Mouse (Mus musculus): ENCODE data around the gene 9430097D07Rik. TPM values are rescaled to one million over a fixed set of nuclear protein-coding genes. Genes with fewer than 3 reads are reported as not detected.

Gene 9430097D07Rik
- polyA plus RNA-seq (2014; fragmentation: Illumina TruSeq; extraction: RNeasy Lipid Tissue Mini Kit (QIAGEN cat#74804); ENCODE audit: low read depth, low replicate concordance) = not detected

GRCm38 (mm10) chr2:32575586-32576160 is at the start of gene 9430097D07Rik:
TSS of gene 9430097D07Rik (minus strand) at chr2:32575684.

GRCm38 (mm10) chr2:32621517-32621859 is 46.0 kb upstream of the 9430097D07Rik start, which contains the start of gene Ak1:
TSS of gene Ak1 (plus strand) at chr2:32621758.

DNA sequence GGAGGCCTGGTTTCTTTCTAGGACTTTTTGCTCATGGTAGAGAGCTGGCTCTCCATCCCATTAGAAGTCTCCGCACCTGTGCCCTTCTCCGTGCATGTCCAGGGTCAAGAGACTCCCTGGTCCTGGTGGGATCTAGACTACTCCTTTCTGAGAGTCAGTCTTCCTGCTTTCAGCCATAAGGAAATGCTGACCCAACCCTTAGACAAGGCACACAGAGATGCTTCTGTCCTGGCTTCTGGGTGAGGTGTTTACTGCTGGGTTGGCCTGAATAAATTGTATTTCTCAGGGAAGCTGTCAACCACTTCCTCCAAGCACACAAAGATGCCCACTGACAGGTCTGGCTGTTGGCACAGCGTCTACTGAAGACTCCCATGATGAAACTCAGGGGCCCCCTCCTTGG is 23.9 kb upstream of the 9430097D07Rik start, which contains the start of gene St6galnac6:
Gene St6galnac6, plus strand, starts transcription at position 301 of the 400 bp plus-strand sequence.

DNA sequence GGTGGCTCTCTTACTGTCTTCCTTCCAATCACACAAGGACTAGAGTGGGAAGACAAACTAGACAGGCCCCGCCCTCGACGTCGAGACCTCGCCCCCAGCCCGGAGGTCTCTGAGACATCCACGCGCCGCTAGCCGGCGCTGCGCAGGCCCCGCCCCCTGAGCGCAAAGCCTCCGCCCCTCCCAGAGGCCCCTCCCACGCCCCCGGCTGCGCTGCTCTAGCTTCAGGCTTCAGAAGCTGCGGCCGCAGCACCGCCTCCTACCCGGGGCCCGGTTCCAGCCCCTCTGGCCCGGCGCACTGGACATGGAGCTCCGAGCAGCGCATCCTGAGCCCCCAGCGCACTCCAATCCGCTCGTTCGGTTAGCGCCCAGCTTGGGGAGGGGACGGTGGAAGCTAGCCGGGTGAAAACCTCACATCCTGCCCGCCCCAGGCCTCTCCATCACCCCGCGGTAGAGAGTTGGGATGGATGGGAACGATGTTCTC is 11.4 kb upstream of the 9430097D07Rik start, which contains the start of gene St6galnac4:
Gene St6galnac4, plus strand, starts transcription at position 225 of the 481 bp plus-strand sequence.

DNA sequence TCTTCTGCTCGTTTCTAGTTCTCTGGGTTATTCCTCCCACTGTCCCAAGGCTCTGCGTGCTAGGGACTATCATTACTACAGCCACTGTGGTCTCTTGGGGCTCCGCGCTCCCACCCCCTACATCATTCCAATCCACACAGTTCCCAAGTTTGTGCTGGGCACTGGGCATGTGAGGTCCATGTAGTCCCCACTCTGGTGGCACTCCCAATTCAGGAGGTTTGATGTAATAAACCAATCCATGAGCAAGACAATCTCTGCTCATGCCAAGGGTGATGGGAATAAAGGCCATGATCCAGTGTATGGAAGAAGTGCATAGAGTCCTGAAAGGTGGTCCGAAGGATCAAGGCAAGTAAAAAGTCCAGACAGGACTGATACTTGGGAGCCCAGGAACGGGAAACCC is 987 bp downstream of the 9430097D07Rik start, which contains the start of gene Pip5kl1:
Gene Pip5kl1, plus strand, starts transcription at position 301 of the 400 bp plus-strand sequence.

GRCm38 (mm10) chr2:32570698-32571494 is 4.6 kb downstream of the 9430097D07Rik start, which contains the start of gene Dpm2:
TSS of gene Dpm2 (plus strand) at chr2:32570858.

DNA sequence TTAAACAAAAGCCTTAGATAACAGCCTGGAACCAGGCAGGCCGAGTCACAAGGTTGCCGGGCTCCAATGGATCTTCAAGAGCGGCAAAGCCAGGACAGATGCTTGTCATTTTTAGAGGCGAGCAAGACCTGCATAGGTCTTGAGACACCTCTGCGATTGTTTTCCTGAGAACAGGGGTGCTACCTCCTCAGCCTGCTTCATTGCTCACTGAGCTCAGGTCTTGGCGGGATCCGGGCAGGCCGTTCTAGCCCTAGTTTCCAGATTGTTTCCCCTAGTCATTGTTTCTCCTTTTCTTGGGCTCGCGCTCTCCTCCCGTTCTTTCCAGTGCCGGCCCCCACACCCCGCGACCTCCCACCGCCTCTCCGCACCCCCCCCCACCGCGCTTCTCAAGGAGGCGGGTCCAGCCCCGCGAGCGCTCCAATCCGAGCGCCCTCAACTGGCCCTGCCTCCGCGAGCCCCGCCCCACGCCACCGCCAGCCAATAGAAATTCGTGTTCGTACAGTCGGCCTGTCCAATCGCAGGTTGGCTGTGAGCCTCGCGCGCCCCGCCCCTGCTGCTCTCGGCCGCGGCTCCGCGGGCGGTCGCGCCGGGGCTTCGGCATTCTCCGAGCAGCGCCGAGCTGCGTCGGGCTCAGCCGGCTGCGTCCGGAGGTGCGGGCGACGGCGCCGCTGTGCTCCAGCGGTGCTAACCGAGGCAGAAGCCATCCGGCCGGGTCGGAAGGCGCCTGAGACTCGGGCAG is 40.6 kb downstream of the 9430097D07Rik start, which contains the start of gene Fam102a:
Gene Fam102a, plus strand, starts transcription at position 600 of the 739 bp plus-strand sequence.

Other genes with a start within 250 kb of the 9430097D07Rik start
- 53.9 TPM for gene Ciz1, start 223.4 kb downstream of the 9430097D07Rik start, polyA plus RNA-seq (2014; fragmentation: Illumina TruSeq; extraction: RNeasy Lipid Tissue Mini Kit (QIAGEN cat#74804); ENCODE audit: low read depth, low replicate concordance)
- 7.4 TPM for gene Dnm1, start 222.3 kb downstream of the 9430097D07Rik start, polyA plus RNA-seq (2014; fragmentation: Illumina TruSeq; extraction: RNeasy Lipid Tissue Mini Kit (QIAGEN cat#74804); ENCODE audit: low read depth, low replicate concordance)
- 56.1 TPM for gene 1110008P14Rik, start 193.7 kb downstream of the 9430097D07Rik start, polyA plus RNA-seq (2014; fragmentation: Illumina TruSeq; extraction: RNeasy Lipid Tissue Mini Kit (QIAGEN cat#74804); ENCODE audit: low read depth, low replicate concordance)
- 9.4 TPM for gene Lcn2, start 187.4 kb downstream of the 9430097D07Rik start, polyA plus RNA-seq (2014; fragmentation: Illumina TruSeq; extraction: RNeasy Lipid Tissue Mini Kit (QIAGEN cat#74804); ENCODE audit: low read depth, low replicate concordance)
- gene Ptges2, start 179.8 kb downstream of the 9430097D07Rik start, polyA plus RNA-seq (2014; fragmentation: Illumina TruSeq; extraction: RNeasy Lipid Tissue Mini Kit (QIAGEN cat#74804); ENCODE audit: low read depth, low replicate concordance) = 75.8 TPM
- gene Naif1, start 125.2 kb downstream of the 9430097D07Rik start, polyA plus RNA-seq (2014; fragmentation: Illumina TruSeq; extraction: RNeasy Lipid Tissue Mini Kit (QIAGEN cat#74804); ENCODE audit: low read depth, low replicate concordance) = 2.4 TPM
- gene Slc25a25, start 124.2 kb downstream of the 9430097D07Rik start, polyA plus RNA-seq (2014; fragmentation: Illumina TruSeq; extraction: RNeasy Lipid Tissue Mini Kit (QIAGEN cat#74804); ENCODE audit: low read depth, low replicate concordance) = 7.5 TPM
- 7.4 TPM for gene Fam102a, start 40.4 kb downstream of the 9430097D07Rik start, polyA plus RNA-seq (2014; fragmentation: Illumina TruSeq; extraction: RNeasy Lipid Tissue Mini Kit (QIAGEN cat#74804); ENCODE audit: low read depth, low replicate concordance)
- 34.2 TPM for gene Dpm2, start 4.8 kb downstream of the 9430097D07Rik start, polyA plus RNA-seq (2014; fragmentation: Illumina TruSeq; extraction: RNeasy Lipid Tissue Mini Kit (QIAGEN cat#74804); ENCODE audit: low read depth, low replicate concordance)
- gene Pip5kl1, start 887 bp downstream of the 9430097D07Rik start, polyA plus RNA-seq (2014; fragmentation: Illumina TruSeq; extraction: RNeasy Lipid Tissue Mini Kit (QIAGEN cat#74804); ENCODE audit: low read depth, low replicate concordance) = not detected
- gene St6galnac4, start 11.4 kb upstream of the 9430097D07Rik start, polyA plus RNA-seq (2014; fragmentation: Illumina TruSeq; extraction: RNeasy Lipid Tissue Mini Kit (QIAGEN cat#74804); ENCODE audit: low read depth, low replicate concordance) = 19.5 TPM
- gene St6galnac6, start 24.0 kb upstream of the 9430097D07Rik start, polyA plus RNA-seq (2014; fragmentation: Illumina TruSeq; extraction: RNeasy Lipid Tissue Mini Kit (QIAGEN cat#74804); ENCODE audit: low read depth, low replicate concordance) = 110 TPM
- gene Ak1, start 46.1 kb upstream of the 9430097D07Rik start, polyA plus RNA-seq (2014; fragmentation: Illumina TruSeq; extraction: RNeasy Lipid Tissue Mini Kit (QIAGEN cat#74804); ENCODE audit: low read depth, low replicate concordance) = 526 TPM
- 139 TPM for gene Eng, start 70.9 kb upstream of the 9430097D07Rik start, polyA plus RNA-seq (2014; fragmentation: Illumina TruSeq; extraction: RNeasy Lipid Tissue Mini Kit (QIAGEN cat#74804); ENCODE audit: low read depth, low replicate concordance)
- gene Fpgs, start 128.5 kb upstream of the 9430097D07Rik start, polyA plus RNA-seq (2014; fragmentation: Illumina TruSeq; extraction: RNeasy Lipid Tissue Mini Kit (QIAGEN cat#74804); ENCODE audit: low read depth, low replicate concordance) = 11.2 TPM
- gene Cdk9, start 137.4 kb upstream of the 9430097D07Rik start, polyA plus RNA-seq (2014; fragmentation: Illumina TruSeq; extraction: RNeasy Lipid Tissue Mini Kit (QIAGEN cat#74804); ENCODE audit: low read depth, low replicate concordance) = 35.5 TPM
- gene Sh2d3c, start 145.4 kb upstream of the 9430097D07Rik start, polyA plus RNA-seq (2014; fragmentation: Illumina TruSeq; extraction: RNeasy Lipid Tissue Mini Kit (QIAGEN cat#74804); ENCODE audit: low read depth, low replicate concordance) = 17.4 TPM
- gene 6330409D20Rik, start 165.3 kb upstream of the 9430097D07Rik start, polyA plus RNA-seq (2014; fragmentation: Illumina TruSeq; extraction: RNeasy Lipid Tissue Mini Kit (QIAGEN cat#74804); ENCODE audit: low read depth, low replicate concordance) = not detected
- gene Tor2a, start 181.6 kb upstream of the 9430097D07Rik start, polyA plus RNA-seq (2014; fragmentation: Illumina TruSeq; extraction: RNeasy Lipid Tissue Mini Kit (QIAGEN cat#74804); ENCODE audit: low read depth, low replicate concordance) = 15.4 TPM
- gene Ttc16, start 199.9 kb upstream of the 9430097D07Rik start, polyA plus RNA-seq (2014; fragmentation: Illumina TruSeq; extraction: RNeasy Lipid Tissue Mini Kit (QIAGEN cat#74804); ENCODE audit: low read depth, low replicate concordance) = 0.24 TPM
- 3.7 TPM for gene Ptrh1, start 200.1 kb upstream of the 9430097D07Rik start, polyA plus RNA-seq (2014; fragmentation: Illumina TruSeq; extraction: RNeasy Lipid Tissue Mini Kit (QIAGEN cat#74804); ENCODE audit: low read depth, low replicate concordance)
- gene Cfap157, start 208.7 kb upstream of the 9430097D07Rik start, polyA plus RNA-seq (2014; fragmentation: Illumina TruSeq; extraction: RNeasy Lipid Tissue Mini Kit (QIAGEN cat#74804); ENCODE audit: low read depth, low replicate concordance) = not detected